Mouse (Mus musculus): Measurements from ENCODE around the gene Osgin1. TPM values are rescaled to one million over a fixed set of nuclear protein-coding genes. Genes with fewer than 3 reads are reported as not detected.

Gene Osgin1
- polyA plus RNA-seq (2014; fragmentation: Illumina TruSeq; extraction: RNeasy Lipid Tissue Mini Kit (QIAGEN cat#74804)), result not detected

GRCm38 (mm10) chr8:119433582-119434174 is at the start of gene Osgin1:
Osgin1 (plus strand) TSS chr8:119434124.

GRCm38 (mm10) chr8:119394524-119395026 is 39.3 kb upstream of the Osgin1 start, which contains the start of gene Mlycd:
Mlycd (plus strand) TSS chr8:119394878.

GRCm38 (mm10) chr8:119446211-119446989 is 12.5 kb downstream of the Osgin1 start, which contains the start of gene Necab2:
Necab2 (plus strand) TSS chr8:119446719.

Other genes with a start within 250 kb of the Osgin1 start
- gene Hsbp1, start 89.6 kb upstream of the Osgin1 start, polyA plus RNA-seq (2014; fragmentation: Illumina TruSeq; extraction: RNeasy Lipid Tissue Mini Kit (QIAGEN cat#74804)), result 283 TPM
- gene Mlycd, start 39.2 kb upstream of the Osgin1 start, polyA plus RNA-seq (2014; fragmentation: Illumina TruSeq; extraction: RNeasy Lipid Tissue Mini Kit (QIAGEN cat#74804)), result 0.43 TPM
- not detected for gene Necab2, start 12.6 kb downstream of the Osgin1 start, polyA plus RNA-seq (2014; fragmentation: Illumina TruSeq; extraction: RNeasy Lipid Tissue Mini Kit (QIAGEN cat#74804))
- 0.17 TPM for gene Slc38a8, start 67.6 kb downstream of the Osgin1 start, polyA plus RNA-seq (2014; fragmentation: Illumina TruSeq; extraction: RNeasy Lipid Tissue Mini Kit (QIAGEN cat#74804))
- 63.5 TPM for gene Mbtps1, start 124.6 kb downstream of the Osgin1 start, polyA plus RNA-seq (2014; fragmentation: Illumina TruSeq; extraction: RNeasy Lipid Tissue Mini Kit (QIAGEN cat#74804))
- 13.1 TPM for gene Hsdl1, start 141.1 kb downstream of the Osgin1 start, polyA plus RNA-seq (2014; fragmentation: Illumina TruSeq; extraction: RNeasy Lipid Tissue Mini Kit (QIAGEN cat#74804))
- not detected for gene Dnaaf1, start 141.1 kb downstream of the Osgin1 start, polyA plus RNA-seq (2014; fragmentation: Illumina TruSeq; extraction: RNeasy Lipid Tissue Mini Kit (QIAGEN cat#74804))
- gene Taf1c, start 171.1 kb downstream of the Osgin1 start, polyA plus RNA-seq (2014; fragmentation: Illumina TruSeq; extraction: RNeasy Lipid Tissue Mini Kit (QIAGEN cat#74804)), result not detected
- gene Adad2, start 178.6 kb downstream of the Osgin1 start, polyA plus RNA-seq (2014; fragmentation: Illumina TruSeq; extraction: RNeasy Lipid Tissue Mini Kit (QIAGEN cat#74804)), result not detected
- 0.23 TPM for gene Kcng4, start 201.6 kb downstream of the Osgin1 start, polyA plus RNA-seq (2014; fragmentation: Illumina TruSeq; extraction: RNeasy Lipid Tissue Mini Kit (QIAGEN cat#74804))
- 5.0 TPM for gene Wfdc1, start 232.2 kb downstream of the Osgin1 start, polyA plus RNA-seq (2014; fragmentation: Illumina TruSeq; extraction: RNeasy Lipid Tissue Mini Kit (QIAGEN cat#74804))